Comparison of ENCODE assay signal across 8 mouse cellular contexts in the genomic region with DNA sequence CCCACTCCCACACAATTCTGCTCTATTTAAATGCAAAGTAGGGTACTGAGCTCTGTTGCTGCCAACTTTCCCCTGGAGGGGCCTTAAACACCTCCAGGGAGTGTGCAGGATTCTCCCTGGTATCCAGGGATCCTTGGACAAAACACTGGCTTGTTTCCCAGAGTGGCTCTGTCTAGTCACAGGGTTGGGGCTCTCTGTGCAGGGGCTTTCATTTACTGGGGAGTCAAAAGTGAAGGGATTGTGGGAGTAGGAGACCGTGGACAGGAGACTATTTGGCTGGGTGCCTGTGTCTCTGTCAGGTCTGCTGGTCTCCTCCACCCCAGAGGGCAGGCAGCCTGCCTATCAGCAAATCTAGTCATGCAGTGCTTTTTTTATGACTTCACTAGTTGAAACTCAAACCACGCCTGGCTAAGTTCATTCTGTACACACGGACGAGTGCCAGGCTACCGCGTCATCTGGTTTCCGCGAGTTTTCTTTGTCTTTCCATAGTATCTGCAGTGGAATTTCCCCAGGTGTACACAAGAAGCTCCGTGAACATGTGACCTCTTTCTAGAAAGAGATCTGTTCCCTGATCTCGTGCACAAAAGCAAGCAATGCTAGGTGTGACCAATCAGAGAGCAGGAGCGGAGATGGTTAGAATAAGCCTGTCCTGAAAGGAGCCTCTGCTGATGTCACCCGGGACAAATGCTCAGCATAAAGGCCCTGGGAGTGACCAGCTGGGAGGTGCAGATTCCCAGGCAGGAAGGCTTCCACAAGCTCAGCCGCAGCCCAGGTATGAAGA. TPM values are rescaled to one million over a fixed set of nuclear protein-coding genes. Genes with fewer than 3 reads are reported as not detected.
DNase-seq lines count a peak whose midpoint lies in the region; ATAC-seq and TF ChIP-seq lines count a peak whose summit lies in the region.

No protein-coding gene starts in this region.

- no peak overlapping the region for H3K4me3 ChIP-seq in forebrain, postnatal 0 days (ENCODE audit: low read depth, low read length)
- H3K4me3 ChIP-seq in kidney, embryonic 16.5 days (ENCODE audit: low read length): peak overlapping the region; percentile 6; the same call in 1 of the 2 replicates
- peak overlapping the region; percentile 8 for H3K4me3 ChIP-seq in myocyte

- H3K9ac ChIP-seq in forebrain, postnatal 0 days: no peak overlapping the region
- 0 out of 2 replicates have a peak overlapping the region, but pooled peaks have one; percentile 32 for H3K9ac ChIP-seq in kidney, embryonic 16.5 days (replicated peaks; ENCODE audit: low read length)

- no peaks in the 10 kb centered on the region for H3K4me1 ChIP-seq in forebrain, postnatal 0 days (ENCODE audit: insufficient read depth)
- peaks cover 16% of the 10 kb centered on the region for H3K4me1 ChIP-seq in kidney, embryonic 16.5 days (ENCODE audit: insufficient read depth, low read length)

- TF ChIP-seq POLR2A in myocyte (IDR thresholded peaks at IDR 0.05; ENCODE audit: insufficient read length, low read depth): no peak

- WGBS in forebrain, postnatal 0 days: 29% methylated on average over 13 of the region's 13 CpGs
- 24% methylated on average over 13 of the region's 13 CpGs for WGBS in kidney, embryonic 16.5 days

- no peak for TF ChIP-seq CTCF in forebrain, postnatal 0 days (IDR thresholded peaks at IDR 0.05; ENCODE audit: low read depth)

- H3K79me2 ChIP-seq in myocyte (ENCODE audit: control insufficient read depth, insufficient read depth): no peaks in the 10 kb centered on the region

- no peaks in the 10 kb centered on the region for H3K27me3 ChIP-seq in forebrain, postnatal 0 days (ENCODE audit: insufficient read depth, low read length)
- H3K27me3 ChIP-seq in kidney, embryonic 16.5 days (ENCODE audit: insufficient read depth, low read length): no peaks in the 10 kb centered on the region
- no peaks in the 10 kb centered on the region for H3K27me3 ChIP-seq in myocyte (ENCODE audit: control insufficient read depth, insufficient read depth, insufficient read length)

- peak; percentile 50 for DNase-seq in testis, postnatal 14 days (ENCODE audit: low spot score)
- no peak for DNase-seq in testis, postnatal 10 days (ENCODE audit: low spot score)
- peak; percentile 25 for DNase-seq in forebrain, postnatal 0 days
- no peak for DNase-seq in thymus, postnatal 14 days
- DNase-seq in spleen, postnatal 36 days (ENCODE audit: low spot score in 2 of 2): no peak
- DNase-seq in layer of hippocampus, adult 9-10 months (ENCODE audit: low spot score): no peak

- ATAC-seq in forebrain, postnatal 0 days: no peak
- peak; percentile 80 for ATAC-seq in kidney, embryonic 16.5 days (ENCODE audit: low FRiP score, low TSS enrichment)

- H3ac ChIP-seq in myocyte (ENCODE audit: control insufficient read depth, insufficient read length): no peak overlapping the region

- H3K4me2 ChIP-seq in forebrain, postnatal 0 days (ENCODE audit: low read depth): no peak overlapping the region
- H3K4me2 ChIP-seq in kidney, embryonic 16.5 days (replicated peaks; ENCODE audit: low read depth, low read length): peak overlapping the region; percentile 22
- peak overlapping the region; percentile 76 for H3K4me2 ChIP-seq in myocyte (ENCODE audit: low read depth)

- no peaks in the 10 kb centered on the region for H3K9me3 ChIP-seq in forebrain, postnatal 0 days (ENCODE audit: low read length)
- H3K9me3 ChIP-seq in kidney, embryonic 16.5 days (ENCODE audit: low read length): no peaks in the 10 kb centered on the region

- no peaks in the 10 kb centered on the region for H3K36me3 ChIP-seq in forebrain, postnatal 0 days (ENCODE audit: insufficient read depth)
- no peaks in the 10 kb centered on the region for H3K36me3 ChIP-seq in kidney, embryonic 16.5 days (ENCODE audit: insufficient read depth, low read length)
- H3K36me3 ChIP-seq in myocyte (ENCODE audit: control insufficient read depth, insufficient read depth): no peaks in the 10 kb centered on the region

- H3K27ac ChIP-seq in forebrain, postnatal 0 days (ENCODE audit: low read depth, low read length): no peak overlapping the region
- H3K27ac ChIP-seq in kidney, embryonic 16.5 days (ENCODE audit: low read length): peak overlapping the region; percentile 86

TF ChIP-seq in myocyte, 11 proteins besides CTCF, POLR2A, EP300 and RAD21:
- TF ChIP-seq MYOG (IDR thresholded peaks at IDR 0.05; ENCODE audit: control insufficient read depth in 1 of 3, insufficient read depth in 1 of 3, insufficient read length in 2 of 3, low read depth in 2 of 3) (peak in 1 of 3 experiments; percentile 49), USF1 (IDR thresholded peaks at IDR 0.05; ENCODE audit: low read depth) (peak; percentile 14), TCF3 (IDR thresholded peaks at IDR 0.05; ENCODE audit: insufficient read length, low read depth) (no peak)

RNA-seq across cellular contexts. Expression of gene Nsmce4a, which starts 1.5 kb away (rescaled TPM):
- total RNA-seq in forebrain, postnatal 0 days (2014; rRNA removed): 52.5 and 58.6 TPM in 2 replicates
- polyA plus RNA-seq in forebrain, postnatal 0 days (2015; fragmentation: Nextera tagmentation; extraction: Ambion mirVana): 76.8 and 87.6 TPM in 2 replicates
- polyA plus RNA-seq in kidney, embryonic 16.5 days (2015; fragmentation: Nextera tagmentation; extraction: Ambion mirVana): 155 and 159 TPM in 2 replicates
- polyA plus RNA-seq in myocyte (2012; fragmentation: generic; extraction: Trizol): 24.4 TPM

RNA-seq across cellular contexts. Expression of gene Tacc2, which starts 2.8 kb away (rescaled TPM):
- 49.1 and 54.1 TPM in 2 replicates for total RNA-seq in forebrain, postnatal 0 days (2014; rRNA removed)
- polyA plus RNA-seq in forebrain, postnatal 0 days (2015; fragmentation: Nextera tagmentation; extraction: Ambion mirVana): 51.3 and 60.9 TPM in 2 replicates
- polyA plus RNA-seq in kidney, embryonic 16.5 days (2015; fragmentation: Nextera tagmentation; extraction: Ambion mirVana): 31.3 and 40.0 TPM in 2 replicates
- 61.8 TPM for polyA plus RNA-seq in myocyte (2012; fragmentation: generic; extraction: Trizol)

RNA-seq across cellular contexts. Expression of gene Ate1, which starts 54.2 kb away (rescaled TPM):
- 44.2 and 50.8 TPM in 2 replicates for total RNA-seq in forebrain, postnatal 0 days (2014; rRNA removed)
- 65.6 and 97.7 TPM in 2 replicates for polyA plus RNA-seq in forebrain, postnatal 0 days (2015; fragmentation: Nextera tagmentation; extraction: Ambion mirVana)
- 58.5 and 68.6 TPM in 2 replicates for polyA plus RNA-seq in kidney, embryonic 16.5 days (2015; fragmentation: Nextera tagmentation; extraction: Ambion mirVana)
- 9.8 TPM for polyA plus RNA-seq in myocyte (2012; fragmentation: generic; extraction: Trizol)

Comparison
In these comparisons a context has a peak if more than half of its experiments do, and no peak if none do; other contexts are left out.
1. DNase-seq: peak in testis, postnatal 14 days (single experiment) and forebrain, postnatal 0 days (single experiment); none in testis, postnatal 10 days (single experiment), thymus, postnatal 14 days (single experiment), spleen, postnatal 36 days (0 of 2) and layer of hippocampus, adult 9-10 months (single experiment).